8 mouse cellular contexts compared by ENCODE assay signal in genomic region chr9:110132201-110132605, GRCm38 (mm10). TPM values are rescaled to one million over a fixed set of nuclear protein-coding genes. Genes with fewer than 3 reads are reported as not detected.
DNase-seq lines count a peak whose midpoint lies in the region; ATAC-seq and TF ChIP-seq lines count a peak whose summit lies in the region.

No protein-coding gene starts in this region.

- TF ChIP-seq POLR2A in kidney, adult 2 months (IDR thresholded peaks at IDR 0.05; ENCODE audit: low read depth, low read length): no peak
- no peak for TF ChIP-seq POLR2A in ES-Bruce4 (IDR thresholded peaks at IDR 0.05; ENCODE audit: insufficient read depth, low read length)

- H3K4me3 ChIP-seq in kidney, adult 2 months (ENCODE audit: insufficient read depth, low read depth, low read length): peak overlapping the region; percentile 80
- H3K4me3 ChIP-seq in ES-Bruce4 (ENCODE audit: low read depth, low read length): peak overlapping the region; percentile 98
- H3K4me3 ChIP-seq in intestine, embryonic 15.5 days (replicated peaks): peak overlapping the region; percentile 91

- peaks cover 2% of the 10 kb centered on the region; the same call in 1 of the 2 replicates for H3K4me1 ChIP-seq in kidney, adult 2 months (ENCODE audit: control insufficient read depth, insufficient read depth, low read length)
- no peaks in the 10 kb centered on the region for H3K4me1 ChIP-seq in ES-Bruce4 (ENCODE audit: control insufficient read depth, insufficient read depth, low read length)
- peaks cover 5% of the 10 kb centered on the region; the same call in 1 of the 2 replicates for H3K4me1 ChIP-seq in intestine, embryonic 15.5 days (replicated peaks)

- H3K4me2 ChIP-seq in intestine, embryonic 15.5 days (replicated peaks): peak overlapping the region; percentile 63

- no peak for TF ChIP-seq CTCF in kidney, adult 2 months (conservative IDR thresholded peaks at IDR 0.05; ENCODE audit: insufficient read depth, insufficient read length, low read depth, low read length)
- no peak for TF ChIP-seq CTCF in ES-Bruce4 (IDR thresholded peaks at IDR 0.05; ENCODE audit: low read depth, low read length)

- WGBS in kidney, adult 2 months: under 1% methylated on average over 34 of the region's 38 CpGs
- under 1% methylated on average over 34 of the region's 38 CpGs for WGBS in intestine, embryonic 15.5 days

- no peaks in the 10 kb centered on the region for H3K27me3 ChIP-seq in kidney, adult 2 months (replicated peaks; ENCODE audit: control insufficient read depth, insufficient read depth, low read length)
- H3K27me3 ChIP-seq in ES-Bruce4 (ENCODE audit: control insufficient read depth, insufficient read depth, low read length, poor library complexity, severe bottlenecking): no peaks in the 10 kb centered on the region
- no peaks in the 10 kb centered on the region for H3K27me3 ChIP-seq in intestine, embryonic 15.5 days (replicated peaks)

- no peaks in the 10 kb centered on the region for H3K36me3 ChIP-seq in kidney, adult 2 months (ENCODE audit: control insufficient read depth, insufficient read depth, low read length)
- H3K36me3 ChIP-seq in ES-Bruce4 (ENCODE audit: control insufficient read depth, insufficient read depth, low read length, poor library complexity, severe bottlenecking): peaks cover 24% of the 10 kb centered on the region
- H3K36me3 ChIP-seq in intestine, embryonic 15.5 days: peaks cover 5% of the 10 kb centered on the region; the same call in 1 of the 2 replicates

- no peak for TF ChIP-seq EP300 in ES-Bruce4 (IDR thresholded peaks at IDR 0.05; ENCODE audit: insufficient read depth, low read depth, low read length)

- H3K9me3 ChIP-seq in ES-Bruce4 (replicated peaks; ENCODE audit: control insufficient read depth, insufficient read depth, low read length, poor library complexity, severe bottlenecking): no peaks in the 10 kb centered on the region
- H3K9me3 ChIP-seq in intestine, embryonic 15.5 days: no peaks in the 10 kb centered on the region

- no peak for DNase-seq in kidney, adult 2 months
- no peak for DNase-seq in kidney, adult 11 months
- DNase-seq in embryo, embryonic 11 days: peak; percentile 79
- DNase-seq in layer of hippocampus, postnatal 14 days (ENCODE audit: low spot score in 2 of 2): no peak
- DNase-seq in cerebellum, postnatal 14 days: no peak

- peak overlapping the region; percentile 94 for H3K9ac ChIP-seq in ES-Bruce4 (ENCODE audit: low read depth, poor library complexity, severe bottlenecking)
- peak overlapping the region; percentile 96 for H3K9ac ChIP-seq in intestine, embryonic 15.5 days

- peak; percentile 77 for ATAC-seq in intestine, embryonic 15.5 days
- peak; percentile 33; the same call in 1 of the 2 replicates for ATAC-seq in megakaryocyte progenitor cell, adult 5-6 weeks (replicated peaks; ENCODE audit: poor library complexity)

- H3K27ac ChIP-seq in kidney, adult 2 months (ENCODE audit: insufficient read depth, low read depth, low read length): no peak overlapping the region
- peak overlapping the region; percentile 74 for H3K27ac ChIP-seq in ES-Bruce4 (ENCODE audit: insufficient read depth, low read length)
- peak overlapping the region; percentile 92 for H3K27ac ChIP-seq in intestine, embryonic 15.5 days

RNA-seq across cellular contexts. Expression of gene Dhx30, which starts 14.6 kb away (rescaled TPM):
- polyA plus RNA-seq in kidney, adult 2 months (2012; rRNA removed): 84.3 and 87.6 TPM in 2 replicates
- polyA plus RNA-seq in ES-Bruce4 (2011; ENCODE audit: insufficient read depth, insufficient read length, low read depth, missing spikeins): 108 and 140 TPM in 2 replicates
- polyA plus RNA-seq in intestine, embryonic 15.5 days (2015; fragmentation: Nextera tagmentation; extraction: Ambion mirVana): 92.7 and 98.1 TPM in 2 replicates
- 56.3 and 69.5 TPM in 2 replicates for total RNA-seq in megakaryocyte progenitor cell, adult 5-6 weeks (2015)
- 45.0 and 69.6 TPM in 2 replicates for total RNA-seq in megakaryocyte progenitor cell, adult 5-6 weeks (2017)
- 100 to 1,000 TPM; 129 to 150 TPM for total RNA-seq in layer of hippocampus, postnatal 14 days (2021)

RNA-seq across cellular contexts. Expression of gene Smarcc1, which starts 14.7 kb away (rescaled TPM):
- polyA plus RNA-seq in kidney, adult 2 months (2012; rRNA removed): 12.0 and 12.2 TPM in 2 replicates
- 208 and 220 TPM in 2 replicates for polyA plus RNA-seq in ES-Bruce4 (2011; ENCODE audit: insufficient read depth, insufficient read length, low read depth, missing spikeins)
- 83.8 and 91.3 TPM in 2 replicates for polyA plus RNA-seq in intestine, embryonic 15.5 days (2015; fragmentation: Nextera tagmentation; extraction: Ambion mirVana)
- total RNA-seq in megakaryocyte progenitor cell, adult 5-6 weeks (2015): 113 and 117 TPM in 2 replicates
- 62.3 and 78.3 TPM in 2 replicates for total RNA-seq in megakaryocyte progenitor cell, adult 5-6 weeks (2017)
- total RNA-seq in layer of hippocampus, postnatal 14 days (2021): 10 to 100 TPM; 65.2 to 65.5 TPM
